Mouse (Mus musculus) heart, embryonic 13.5 days (tissue): Measurements from ENCODE around the gene Ntn5. TPM values are rescaled to one million over a fixed set of nuclear protein-coding genes. Genes with fewer than 3 reads are reported as not detected.

Experiments used
- ATAC-seq: fragments of 200-750 bp; cut with Nextera tagmentation; 2 replicates; pipeline ENCODE4 v1.8.0; 2017; ENCODE audit warnings: moderate TSS enrichment; ENCODE audit not compliant: insufficient number of reproducible peaks, low FRiP score, low TSS enrichment; ENCODE audit errors: extremely low read depth
- H3K27ac ChIP-seq: fragments of 300-500 bp; sonication (generic); replicated peaks from 2 replicates; pipeline ENCODE4 v1.5.1; 2015; ENCODE audit warnings: moderate library complexity, mild to moderate bottlenecking, inconsistent platforms
- H3K27me3 ChIP-seq: fragments of 300-500 bp; sonication (generic); replicated peaks from 2 replicates; pipeline ENCODE4 v1.6.1; 2015; ENCODE audit warnings: mild to moderate bottlenecking, inconsistent platforms
- H3K36me3 ChIP-seq: fragments of 300-500 bp; sonication (generic); 2 replicates; pipeline ENCODE4 v1.6.1; 2015; ENCODE audit warnings: mild to moderate bottlenecking, inconsistent platforms
- H3K4me1 ChIP-seq: fragments of 300-500 bp; sonication (generic); 2 replicates; pipeline ENCODE4 v1.6.1; 2015; ENCODE audit warnings: inconsistent platforms
- H3K4me2 ChIP-seq: fragments of 300-500 bp; sonication (generic); 2 replicates; pipeline ENCODE4 v1.6.1; 2015; ENCODE audit warnings: inconsistent platforms, mild to moderate bottlenecking, moderate library complexity
- H3K4me3 ChIP-seq: fragments of 300-500 bp; sonication (generic); 2 replicates; pipeline ENCODE4 v1.5.1; 2015; ENCODE audit warnings: moderate library complexity, mild to moderate bottlenecking, inconsistent platforms
- H3K9ac ChIP-seq: fragments of 300-500 bp; sonication (generic); 2 replicates; pipeline ENCODE4 v1.6.1; 2015; ENCODE audit warnings: inconsistent platforms, mild to moderate bottlenecking, moderate library complexity
- H3K9me3 ChIP-seq: fragments of 300-500 bp; sonication (generic); 2 replicates; pipeline ENCODE4 v1.6.1; 2016; ENCODE audit warnings: inconsistent platforms
- WGBS: fragments of 180-500 bp; shearing (Covaris S2); methylation state at CpG from one replicate; pipeline ENCODE4 v1.1.7; 2015; ENCODE audit warnings: mixed read lengths; 5-methylcytosine and 5-hydroxymethylcytosine counted together
- polyA plus RNA-seq: library from polyadenylated mRNA; unstranded; fragments of >200 nt; fragmentation: Nextera tagmentation; extraction: Ambion mirVana; gene quantifications from 2 replicates; pipeline ENCODE4 v1.2.1, GENCODE M21; 2015

The Ntn5 gene
- polyA plus RNA-seq, 1 experiment from 2014 or later = 0.11 TPM

DNA sequence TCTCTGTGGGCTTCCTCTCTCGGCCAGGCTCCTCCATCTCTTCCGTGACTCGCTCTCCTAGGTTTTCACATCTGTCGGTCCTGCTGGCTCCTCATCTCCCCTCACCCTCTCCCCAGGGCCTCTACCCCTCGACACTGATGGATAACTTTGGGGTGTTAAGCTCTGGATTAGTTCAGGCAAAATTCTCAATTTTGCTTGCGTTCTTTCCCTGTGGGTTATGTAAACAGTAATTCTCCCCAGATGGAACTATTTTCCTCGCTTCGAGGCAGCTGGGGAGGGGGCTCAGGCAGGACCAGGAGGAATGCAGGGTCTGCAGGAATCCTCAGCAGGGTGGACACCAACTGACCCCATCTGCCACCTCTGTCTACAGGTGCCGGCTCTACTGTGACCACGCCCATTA lies 2.0 kb downstream of the Ntn5 start:
- peaks cover 32% of the 10 kb centered on the region for H3K4me1 ChIP-seq
- 52% methylated on average over 10 of the region's 10 CpGs for WGBS
- H3K27me3 ChIP-seq = peaks cover 17% of the 10 kb centered on the region; the same call in 1 of the 2 replicates
- H3K36me3 ChIP-seq = no peaks in the 10 kb centered on the region
- no peaks in the 10 kb centered on the region for H3K9me3 ChIP-seq
- ATAC-seq = no peak
- no peak overlapping the region for H3K4me2 ChIP-seq
- no peak overlapping the region for H3K4me3 ChIP-seq
- no peak overlapping the region for H3K27ac ChIP-seq
- no peak overlapping the region for H3K9ac ChIP-seq

DNA sequence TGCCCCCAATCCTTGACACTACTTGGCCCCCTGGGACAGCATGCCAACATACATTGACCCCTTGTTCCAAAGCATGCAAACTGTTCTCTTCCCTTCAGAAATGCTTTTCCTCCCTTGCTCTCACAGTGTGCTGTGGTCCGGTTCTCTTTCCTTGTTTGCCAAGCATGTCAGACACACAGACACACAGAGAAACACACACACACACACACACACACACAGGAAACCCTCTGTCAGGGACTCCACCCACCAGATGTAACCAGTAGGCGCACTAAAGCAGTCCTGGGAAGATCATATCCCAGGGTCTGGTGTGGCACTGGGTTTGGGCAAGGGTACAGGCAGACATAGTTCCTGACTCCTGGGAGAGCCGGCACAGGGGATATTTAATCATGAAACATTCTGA lies 3.0 kb downstream of the Ntn5 start:
- H3K4me3 ChIP-seq = no peak overlapping the region
- no peak overlapping the region for H3K4me2 ChIP-seq
- 74% methylated on average over 3 of the region's 3 CpGs for WGBS
- no peaks in the 10 kb centered on the region for H3K9me3 ChIP-seq
- H3K9ac ChIP-seq = no peak overlapping the region
- H3K27me3 ChIP-seq = peaks cover 17% of the 10 kb centered on the region; the same call in 1 of the 2 replicates
- no peak for ATAC-seq
- no peak overlapping the region for H3K27ac ChIP-seq
- no peaks in the 10 kb centered on the region for H3K36me3 ChIP-seq
- H3K4me1 ChIP-seq = peaks cover 24% of the 10 kb centered on the region

DNA sequence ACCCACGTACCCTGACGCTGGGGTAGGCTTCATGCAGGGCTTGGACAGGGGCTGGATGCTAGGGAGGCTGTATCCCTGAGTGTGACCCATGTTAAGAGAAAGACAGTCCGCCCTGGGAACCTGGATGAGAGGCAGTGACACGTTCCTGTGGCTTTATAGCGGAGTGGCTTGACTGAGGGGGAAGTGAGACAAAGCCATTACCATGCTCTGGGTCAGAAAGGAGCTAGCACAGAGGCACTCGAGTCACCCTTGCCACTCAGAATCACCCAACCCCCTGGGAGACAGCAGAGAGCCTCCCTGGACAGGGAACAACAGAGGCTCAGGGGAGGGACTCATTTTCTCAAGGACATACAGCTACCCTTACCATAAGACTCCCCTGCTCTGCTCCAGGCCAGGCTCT lies 5.3 kb downstream of the Ntn5 start:
- Histone ChIP-seq H3K4me2 (no peak overlapping the region), H3K9ac (peak overlapping the region; percentile 60), H3K4me3 (no peak overlapping the region), H3K36me3 (no peaks in the 10 kb centered on the region), H3K27me3 (peaks cover 9% of the 10 kb centered on the region; the same call in 1 of the 2 replicates), H3K27ac (0 out of 2 replicates have a peak overlapping the region, but pooled peaks have one; percentile 58), H3K4me1 (peaks cover 17% of the 10 kb centered on the region), H3K9me3 (no peaks in the 10 kb centered on the region)
- ATAC-seq = no peak
- WGBS = 54% methylated on average over 6 of the region's 6 CpGs

DNA sequence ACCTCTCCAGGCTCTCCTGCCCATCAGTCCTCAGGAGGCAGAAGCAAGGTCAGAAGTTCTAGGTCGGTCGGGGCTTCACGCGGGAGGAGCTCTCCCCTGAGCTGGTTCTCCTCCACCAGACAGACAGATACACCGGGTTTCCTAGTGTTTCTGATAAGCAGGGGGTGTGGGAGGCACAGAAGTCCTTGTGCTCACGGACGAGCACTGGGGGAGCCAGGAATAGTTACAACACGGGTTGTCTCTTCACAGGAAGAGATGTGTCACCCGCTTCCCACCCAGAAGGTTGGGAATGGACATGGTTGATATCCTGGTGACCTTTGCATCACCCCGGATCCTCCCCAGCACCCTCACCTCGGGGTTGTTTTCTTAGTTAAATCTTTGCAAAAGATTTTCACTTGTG lies 6.0 kb downstream of the Ntn5 start:
- Histone ChIP-seq H3K4me3 (no peak overlapping the region), H3K27ac (peak overlapping the region; percentile 58), H3K4me1 (peaks cover 17% of the 10 kb centered on the region), H3K27me3 (0 out of 2 replicates have a peak, but pooled peaks cover 3% of the 10 kb centered on the region), H3K9ac (peak overlapping the region; percentile 60; the same call in 1 of the 2 replicates), H3K4me2 (peak overlapping the region; percentile 6; the same call in 1 of the 2 replicates), H3K36me3 (no peaks in the 10 kb centered on the region), H3K9me3 (no peaks in the 10 kb centered on the region)
- peak; percentile 10; the same call in 1 of the 2 replicates for ATAC-seq
- WGBS = 11% methylated on average over 11 of the region's 11 CpGs

DNA sequence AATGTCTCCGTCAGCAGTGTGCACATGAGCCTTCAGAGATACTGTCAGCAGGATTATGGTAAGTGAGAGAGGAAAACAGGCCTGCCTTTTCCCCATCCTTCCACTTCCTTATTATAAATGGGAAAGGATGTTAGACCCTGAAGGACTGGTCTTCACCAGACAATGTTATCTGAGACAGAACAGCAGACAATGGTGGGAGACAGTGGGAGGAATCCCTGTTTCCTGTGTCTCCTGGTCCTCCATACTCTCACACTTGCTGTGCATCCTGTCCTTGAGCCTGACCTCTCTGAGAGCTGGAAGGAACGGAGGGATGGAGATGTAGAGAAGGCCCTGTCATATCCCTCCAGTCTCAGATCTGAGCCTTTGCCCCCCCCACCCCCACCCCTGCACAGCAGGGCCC lies 8.5 kb downstream of the Ntn5 start:
- no peak overlapping the region for H3K4me2 ChIP-seq
- ATAC-seq = no peak
- H3K36me3 ChIP-seq = no peaks in the 10 kb centered on the region
- 48% methylated on average over 2 of the region's 2 CpGs for WGBS
- no peak overlapping the region for H3K4me3 ChIP-seq
- no peaks in the 10 kb centered on the region for H3K9me3 ChIP-seq
- H3K27ac ChIP-seq = no peak overlapping the region
- no peak overlapping the region for H3K9ac ChIP-seq
- H3K27me3 ChIP-seq = no peaks in the 10 kb centered on the region
- H3K4me1 ChIP-seq = peaks cover 17% of the 10 kb centered on the region

DNA sequence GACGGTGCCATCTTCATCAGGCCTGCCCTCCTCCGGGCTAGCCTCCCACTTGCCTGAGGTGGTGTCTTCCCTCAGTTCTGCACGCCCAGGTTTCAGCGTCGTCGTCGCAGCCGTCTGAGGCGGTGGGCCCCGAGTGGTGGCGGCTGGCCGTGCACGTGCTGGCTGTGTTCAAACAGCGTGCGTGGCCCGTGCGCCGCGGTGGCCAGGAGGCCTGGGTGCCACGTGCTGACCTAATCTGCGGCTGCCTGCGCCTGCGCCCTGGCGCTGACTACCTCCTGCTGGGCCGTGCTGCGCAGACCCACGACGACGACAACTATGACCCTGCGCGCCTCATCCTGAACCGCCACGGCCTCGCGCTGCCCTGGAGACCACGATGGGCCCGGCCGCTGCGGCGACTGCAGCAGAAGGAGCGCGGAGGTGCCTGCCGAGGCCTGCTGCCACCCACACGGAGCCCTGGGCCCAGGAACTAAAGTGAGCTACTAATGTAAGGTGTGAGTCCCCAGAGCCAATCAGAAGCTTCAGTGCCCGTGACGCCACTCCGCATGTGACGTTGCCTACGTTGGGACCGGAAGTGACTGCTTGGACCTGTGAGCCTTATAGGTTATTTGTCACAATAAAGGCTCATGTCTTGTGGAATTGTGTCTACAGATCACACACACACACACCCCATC lies 10.2 kb downstream of the Ntn5 start, which contains the start of gene Sec1:
Sec1 (minus strand) TSS at position 482 of the 671 bp plus-strand sequence.
- H3K27me3 ChIP-seq = peaks cover 15% of the 10 kb centered on the region
- no peak within 1 kb of the TSS for H3K4me2 ChIP-seq
- H3K36me3 ChIP-seq = no peaks in the 10 kb centered on the region
- no peak for ATAC-seq
- H3K4me1 ChIP-seq = peaks cover 15% of the 10 kb centered on the region
- no peak within 1 kb of the TSS for H3K9ac ChIP-seq
- no peak within 1 kb of the TSS for H3K4me3 ChIP-seq
- WGBS = 86% methylated on average over 50 of the region's 50 CpGs
- no peaks in the 10 kb centered on the region for H3K9me3 ChIP-seq
- H3K27ac ChIP-seq = no peak within 1 kb of the TSS

DNA sequence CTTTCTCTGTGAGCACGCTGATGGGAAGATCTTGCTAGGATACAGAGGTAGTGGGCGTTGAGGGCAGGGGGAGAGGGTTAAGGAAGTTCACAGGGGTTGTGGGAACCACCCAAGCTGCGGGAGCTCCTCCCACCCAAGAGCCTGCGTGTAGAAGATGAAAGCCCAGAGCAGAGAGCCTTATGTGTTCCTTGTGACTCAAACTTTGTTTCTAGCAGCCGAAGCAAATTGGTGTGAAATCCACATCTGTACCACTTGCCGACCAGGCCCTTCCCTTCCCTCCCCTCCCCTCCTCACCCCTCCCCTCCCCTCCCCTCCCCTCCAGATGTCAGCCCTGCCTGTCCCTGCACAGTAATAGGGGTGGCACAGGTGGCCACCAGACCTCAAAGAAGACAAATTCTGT lies 11.3 kb downstream of the Ntn5 start:
- WGBS = 28% methylated on average over 6 of the region's 6 CpGs
- Histone ChIP-seq H3K9me3 (no peaks in the 10 kb centered on the region), H3K27ac (no peak overlapping the region)

DNA sequence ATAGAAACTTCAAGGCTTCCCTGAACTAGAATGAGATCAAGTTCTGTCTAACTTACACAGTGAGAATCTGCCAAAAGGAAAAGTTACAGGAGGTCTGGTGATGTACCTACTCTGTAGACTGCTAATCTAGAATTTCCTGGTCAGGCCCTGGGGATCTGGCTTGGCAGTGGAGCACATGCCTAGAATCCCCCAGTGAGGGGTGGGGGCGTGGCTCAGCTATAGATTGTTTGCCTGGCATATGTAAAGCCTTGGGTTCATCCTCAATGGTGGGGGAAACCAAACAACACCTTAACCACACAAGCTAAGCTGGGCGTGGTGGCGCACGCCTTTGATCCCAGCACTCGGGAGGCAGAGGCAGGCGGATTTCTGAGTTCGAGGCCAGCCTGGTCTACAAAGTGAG lies 14.1 kb downstream of the Ntn5 start:
- H3K9ac ChIP-seq = no peak overlapping the region
- peaks cover 40% of the 10 kb centered on the region for H3K27me3 ChIP-seq
- H3K27ac ChIP-seq = no peak overlapping the region
- H3K4me2 ChIP-seq = no peak overlapping the region
- no peaks in the 10 kb centered on the region for H3K9me3 ChIP-seq
- 60% methylated on average over 6 of the region's 7 CpGs for WGBS
- no peak for ATAC-seq
- H3K36me3 ChIP-seq = no peaks in the 10 kb centered on the region
- peaks cover 24% of the 10 kb centered on the region for H3K4me1 ChIP-seq
- H3K4me3 ChIP-seq = no peak overlapping the region

More for the DNA sequence above, 11.3 kb downstream of the Ntn5 start:
- no peak overlapping the region for H3K4me2 ChIP-seq
- no peak overlapping the region for H3K9ac ChIP-seq
- peaks cover 15% of the 10 kb centered on the region for H3K4me1 ChIP-seq
- ATAC-seq = no peak
- no peaks in the 10 kb centered on the region for H3K36me3 ChIP-seq
- peaks cover 25% of the 10 kb centered on the region for H3K27me3 ChIP-seq
- no peak overlapping the region for H3K4me3 ChIP-seq

DNA sequence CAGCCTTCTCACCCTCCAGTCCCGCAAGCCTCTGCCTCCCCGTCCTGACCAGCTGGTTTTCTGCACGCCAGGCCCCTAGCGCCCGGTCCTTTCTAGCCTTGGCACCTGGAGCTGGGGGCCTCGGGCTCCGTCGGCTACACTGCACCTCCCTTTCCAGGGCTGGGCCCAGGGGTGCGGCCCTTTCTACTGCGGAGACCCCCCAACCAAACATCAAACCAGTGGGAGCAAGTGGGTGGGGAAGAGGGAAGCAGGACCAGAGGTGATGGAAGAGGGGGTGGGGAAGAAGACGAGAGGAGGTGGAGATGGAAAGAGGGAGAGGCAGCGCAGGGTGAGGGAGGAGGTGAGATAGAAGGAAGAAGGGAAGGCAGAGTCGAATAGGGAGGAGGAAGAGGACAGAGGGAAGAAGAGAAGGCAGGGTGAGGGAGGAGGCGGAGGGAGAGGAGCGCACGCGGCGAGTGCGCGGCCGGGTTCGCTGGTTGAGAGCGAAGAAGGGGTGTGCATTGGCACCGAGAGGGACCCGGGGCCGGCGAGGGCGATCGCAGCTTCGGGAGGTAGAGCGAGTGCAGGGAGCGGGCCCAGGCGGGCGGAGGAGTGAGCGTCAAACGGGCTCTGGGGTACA lies 15.8 kb downstream of the Ntn5 start, which contains the start of gene Car11:
Car11 (plus strand) TSS at position 321 of the 619 bp plus-strand sequence.
- peak within 1 kb of the TSS; percentile 51 for H3K4me3 ChIP-seq
- no peak within 1 kb of the TSS for H3K27ac ChIP-seq
- no peak for ATAC-seq

DNA sequence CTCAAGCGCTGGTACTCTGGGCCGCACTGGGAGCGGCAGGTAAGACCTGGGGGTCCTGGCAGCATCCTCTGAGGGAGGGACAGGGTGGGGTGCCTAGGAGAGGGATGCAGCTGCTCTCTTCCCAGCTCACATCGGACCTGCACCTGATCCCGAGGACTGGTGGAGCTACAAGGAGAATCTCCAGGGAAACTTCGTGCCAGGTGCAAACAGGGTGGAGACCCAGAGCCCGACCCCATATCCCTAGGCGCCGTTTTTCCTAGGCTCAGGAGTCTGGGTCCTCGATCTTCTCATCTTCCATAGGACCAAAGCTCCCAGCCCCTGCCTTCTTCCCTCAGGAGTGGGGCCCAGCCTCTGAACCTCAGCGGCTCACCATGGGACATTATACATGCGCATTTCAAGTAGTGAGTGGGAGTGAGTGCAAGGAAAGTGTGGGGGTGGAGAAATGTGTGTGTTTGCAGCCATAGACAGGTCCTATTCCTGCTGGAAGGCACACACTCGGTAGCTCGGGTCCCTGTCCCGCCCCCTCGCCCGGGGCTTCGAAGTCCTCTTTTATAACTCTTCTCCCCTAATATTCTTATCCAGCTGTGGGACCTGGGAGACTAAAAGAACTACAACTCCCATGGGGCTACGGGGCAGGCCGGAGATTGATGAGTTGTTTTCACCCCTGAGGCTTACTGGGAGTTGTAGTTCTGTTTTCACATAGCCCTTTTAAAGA lies 16.6 kb downstream of the Ntn5 start:
- Histone ChIP-seq H3K9ac (peak overlapping the region; percentile 76), H3K27me3 (peaks cover 40% of the 10 kb centered on the region), H3K4me2 (peak overlapping the region; percentile 82), H3K27ac (no peak overlapping the region), H3K4me3 (peak overlapping the region; percentile 51), H3K4me1 (peaks cover 38% of the 10 kb centered on the region), H3K9me3 (no peaks in the 10 kb centered on the region), H3K36me3 (no peaks in the 10 kb centered on the region)
- no peak for ATAC-seq
- 1% methylated on average over 20 of the region's 20 CpGs for WGBS

More for the DNA sequence above, 15.8 kb downstream of the Ntn5 start, which contains the start of gene Car11:
- Histone ChIP-seq H3K4me1 (peaks cover 35% of the 10 kb centered on the region), H3K27me3 (peaks cover 40% of the 10 kb centered on the region), H3K9me3 (no peaks in the 10 kb centered on the region), H3K36me3 (no peaks in the 10 kb centered on the region), H3K4me2 (peak within 1 kb of the TSS; percentile 82), H3K9ac (peak within 1 kb of the TSS; percentile 76)
- WGBS = 2% methylated on average over 36 of the region's 36 CpGs

DNA sequence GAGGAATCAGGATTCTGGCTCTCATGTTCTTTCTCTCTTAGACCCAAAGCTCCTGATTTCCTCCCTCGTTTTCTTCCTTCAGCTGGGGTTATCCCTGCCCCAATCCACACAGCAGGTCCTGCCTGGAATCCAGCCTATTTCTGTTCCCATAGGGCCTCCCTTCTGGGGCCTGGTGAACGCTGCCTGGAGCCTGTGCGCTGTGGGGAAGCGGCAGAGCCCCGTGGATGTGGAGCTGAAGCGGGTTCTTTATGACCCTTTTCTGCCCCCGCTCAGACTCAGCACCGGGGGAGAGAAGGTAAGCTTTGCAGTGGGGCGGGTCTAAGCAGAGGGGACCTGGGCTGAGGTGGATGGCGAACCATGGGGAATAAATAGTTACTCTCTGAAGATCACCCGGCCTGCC lies 17.2 kb downstream of the Ntn5 start:
- Histone ChIP-seq H3K9me3 (no peaks in the 10 kb centered on the region), H3K36me3 (no peaks in the 10 kb centered on the region), H3K4me3 (peak overlapping the region; percentile 51), H3K9ac (peak overlapping the region; percentile 77), H3K4me2 (peak overlapping the region; percentile 82), H3K4me1 (peaks cover 44% of the 10 kb centered on the region), H3K27ac (peak overlapping the region; percentile 51), H3K27me3 (peaks cover 40% of the 10 kb centered on the region)
- 29% methylated on average over 11 of the region's 11 CpGs for WGBS
- ATAC-seq = no peak
